Mouse (Mus musculus): ENCODE data around the gene Slc2a4.

DNA sequence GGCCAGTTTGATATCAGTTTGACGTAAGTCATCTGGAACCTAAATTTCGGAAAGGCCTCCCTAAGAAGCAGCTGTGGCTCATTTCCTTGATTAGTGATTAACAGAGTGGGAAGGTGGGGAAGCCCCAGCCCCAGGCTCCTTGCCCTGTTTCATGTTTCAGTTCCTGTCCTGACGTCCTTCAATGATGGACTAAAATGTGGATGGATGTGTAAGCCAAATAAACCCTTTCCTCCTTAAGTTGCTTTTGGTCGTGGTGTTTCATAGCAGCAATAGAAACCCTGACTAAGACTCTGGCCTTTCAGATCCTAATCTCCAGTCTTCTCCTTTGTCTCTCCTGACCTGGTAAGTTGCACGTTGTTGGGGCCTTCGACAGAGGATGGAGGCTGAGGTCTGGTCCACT lies 22.2 kb upstream of the Slc2a4 start:
- TF ChIP-seq CTCF (IDR thresholded peaks at IDR 0.05; ENCODE audit: low read depth) (no peak), EP300 (IDR thresholded peaks at IDR 0.05; ENCODE audit: low read depth) (no peak)

Measured in liver, embryonic 14.5 days (tissue).